Mouse (Mus musculus) spleen, adult 2 months (tissue): Measurements from ENCODE around the gene Slit3. TPM values are rescaled to one million over a fixed set of nuclear protein-coding genes. Genes with fewer than 3 reads are reported as not detected.

ENCODE experiments used
- DNase-seq, 2 experiments: peaks; one replicate each; pipeline versions ENCODE4 v3.0.0 to v3.0.0-alpha.2; 2012 to 2021; ENCODE audit warnings: low spot score in 2 of 2, low read depth in 1 of 2
- H3K27ac ChIP-seq: fragments of 200-500 bp; 2 replicates; pipeline ENCODE4 v1.5.1; 2012; ENCODE audit warnings: low read length, inconsistent platforms; ENCODE audit not compliant: insufficient read depth
- H3K27me3 ChIP-seq: fragments of 200-500 bp; 2 replicates; pipeline ENCODE4 v1.6.1; 2012; ENCODE audit warnings: mild to moderate bottlenecking, moderate library complexity, low read length, inconsistent platforms; ENCODE audit not compliant: control insufficient read depth, insufficient read depth
- H3K36me3 ChIP-seq: fragments of 200-500 bp; 2 replicates; pipeline ENCODE4 v1.6.1; 2012; ENCODE audit warnings: mild to moderate bottlenecking, low read length, inconsistent platforms; ENCODE audit not compliant: control insufficient read depth, insufficient read depth
- H3K4me1 ChIP-seq: fragments of 200-500 bp; 2 replicates; pipeline ENCODE4 v1.6.1; 2011; ENCODE audit warnings: inconsistent platforms; ENCODE audit not compliant: control insufficient read depth, insufficient read depth, insufficient read length
- H3K4me3 ChIP-seq: fragments of 200-500 bp; 2 replicates; pipeline ENCODE4 v1.5.1; 2011; ENCODE audit warnings: mild to moderate bottlenecking, inconsistent platforms; ENCODE audit not compliant: insufficient read depth, insufficient read length; ENCODE audit errors: extremely low read depth
- CTCF ChIP-seq: fragments of 200-500 bp; IDR thresholded peaks from 2 replicates; pipeline ENCODE4 v1.5.1; 2011; ENCODE audit warnings: mild to moderate bottlenecking, inconsistent platforms; ENCODE audit not compliant: insufficient read depth, insufficient read length, insufficient replicate concordance; ENCODE audit errors: extremely low read depth
- POLR2A ChIP-seq: fragments of 200-500 bp; IDR thresholded peaks from 2 replicates; pipeline ENCODE4 v1.6.1; 2011; ENCODE audit warnings: low read depth, low read length, inconsistent platforms
- WGBS: fragments of 180-500 bp; shearing (Covaris S2); methylation state at CpG from one replicate; pipeline ENCODE4 v1.1.7; 2018; 5-methylcytosine and 5-hydroxymethylcytosine counted together
- polyA plus RNA-seq: library from polyadenylated mRNA; depleted of rRNA; stranded (reverse); fragments of >200 nt; gene quantifications from 2 replicates; pipeline ENCODE4 v1.2.3, GENCODE M21; 2012

Gene Slit3
- polyA plus RNA-seq, 1 experiment, result 6.6 TPM

- H3K36me3 ChIP-seq, result no peaks in the 10 kb centered on the region
- DNase-seq, result no peak
- H3K4me3 ChIP-seq, result no peak overlapping the region
- TF ChIP-seq POLR2A, result no peak
- TF ChIP-seq CTCF, result no peak
- no peak overlapping the region for H3K27ac ChIP-seq
- H3K4me1 ChIP-seq, result no peaks in the 10 kb centered on the region
- no peaks in the 10 kb centered on the region for H3K27me3 ChIP-seq
- WGBS, result 58% methylated on average over 2 of the region's 2 CpGs
Observed at GRCm38 (mm10) chr11:35736817-35737216, 615.8 kb downstream of the Slit3 start.

GRCm38 (mm10) chr11:35737262-35737661 is 616.2 kb downstream of the Slit3 start:
- H3K27ac ChIP-seq, result no peak overlapping the region
- 94% methylated on average over 2 of the region's 2 CpGs for WGBS
- no peak for TF ChIP-seq POLR2A
- no peak for TF ChIP-seq CTCF

GRCm38 (mm10) chr11:35738102-35738501 is 617.1 kb downstream of the Slit3 start:
- no peak for TF ChIP-seq CTCF
- no peak for TF ChIP-seq POLR2A
- Histone ChIP-seq H3K27ac (no peak overlapping the region), H3K4me1 (no peaks in the 10 kb centered on the region), H3K36me3 (no peaks in the 10 kb centered on the region), H3K4me3 (no peak overlapping the region), H3K27me3 (no peaks in the 10 kb centered on the region)
- no peak for DNase-seq
- WGBS, result 80% methylated on average over 3 of the region's 3 CpGs

More at GRCm38 (mm10) chr11:35737262-35737661, 616.2 kb downstream of the Slit3 start:
- Histone ChIP-seq H3K4me3 (no peak overlapping the region), H3K27me3 (no peaks in the 10 kb centered on the region), H3K4me1 (no peaks in the 10 kb centered on the region), H3K36me3 (no peaks in the 10 kb centered on the region)
- DNase-seq, result no peak

GRCm38 (mm10) chr11:35743586-35743985 is 622.6 kb downstream of the Slit3 start:
- 86% methylated on average over 6 of the region's 6 CpGs for WGBS
- no peaks in the 10 kb centered on the region for H3K4me1 ChIP-seq

GRCm38 (mm10) chr11:35744571-35744970 is 623.5 kb downstream of the Slit3 start:
- DNase-seq, result no peak
- TF ChIP-seq CTCF, result no peak
- no peak for TF ChIP-seq POLR2A
- Histone ChIP-seq H3K4me3 (no peak overlapping the region), H3K27ac (no peak overlapping the region), H3K27me3 (no peaks in the 10 kb centered on the region), H3K36me3 (no peaks in the 10 kb centered on the region), H3K4me1 (no peaks in the 10 kb centered on the region)
- WGBS, result 87% methylated on average over 6 of the region's 6 CpGs

More at GRCm38 (mm10) chr11:35743586-35743985, 622.6 kb downstream of the Slit3 start:
- TF ChIP-seq CTCF, result no peak
- TF ChIP-seq POLR2A, result no peak
- DNase-seq, result no peak
- H3K36me3 ChIP-seq, result no peaks in the 10 kb centered on the region
- no peaks in the 10 kb centered on the region for H3K27me3 ChIP-seq
- no peak overlapping the region for H3K27ac ChIP-seq
- no peak overlapping the region for H3K4me3 ChIP-seq

- Histone ChIP-seq H3K27me3 (no peaks in the 10 kb centered on the region), H3K4me1 (no peaks in the 10 kb centered on the region), H3K4me3 (no peak overlapping the region), H3K36me3 (no peaks in the 10 kb centered on the region), H3K27ac (no peak overlapping the region)
- 83% methylated on average over 8 of the region's 8 CpGs for WGBS
- no peak for DNase-seq
- TF ChIP-seq POLR2A, result no peak
- no peak for TF ChIP-seq CTCF
Observed at GRCm38 (mm10) chr11:35750578-35750977, 629.6 kb downstream of the Slit3 start.

DNA sequence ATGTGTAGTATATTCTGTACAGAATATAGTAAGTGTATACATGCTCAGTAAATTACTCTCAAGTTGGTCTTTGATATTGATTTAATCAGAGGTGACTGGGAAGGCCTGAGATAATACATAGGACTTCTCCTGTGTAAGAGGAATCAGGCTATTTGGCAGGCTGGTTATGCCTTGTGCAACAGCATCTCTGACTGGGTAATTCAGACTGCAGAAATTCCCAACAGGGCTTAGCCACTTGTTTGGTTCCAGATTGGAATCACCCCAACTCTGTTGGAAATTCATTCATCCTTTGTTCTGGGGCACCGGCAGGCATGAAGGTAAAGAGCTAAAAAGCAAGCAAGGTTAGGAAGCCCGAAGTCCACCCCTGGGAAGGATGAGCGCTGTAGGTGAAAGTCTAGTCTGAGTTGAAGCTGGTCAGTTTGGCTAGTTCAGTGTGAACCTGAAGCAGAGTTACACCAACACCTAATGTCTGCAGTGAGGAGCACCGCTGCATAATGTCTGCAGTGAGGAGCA is 633.9 kb downstream of the Slit3 start:
- Histone ChIP-seq H3K4me1 (no peaks in the 10 kb centered on the region), H3K4me3 (no peak overlapping the region), H3K27ac (no peak overlapping the region), H3K36me3 (no peaks in the 10 kb centered on the region), H3K27me3 (no peaks in the 10 kb centered on the region)
- no peak for TF ChIP-seq POLR2A
- no peak for TF ChIP-seq CTCF
- no peak for DNase-seq
- WGBS, result 95% methylated on average over 4 of the region's 4 CpGs
